Mouse (Mus musculus) lung, adult 2 months (tissue): ENCODE results near the gene Ccdc38. TPM values are rescaled to one million over a fixed set of nuclear protein-coding genes. Genes with fewer than 3 reads are reported as not detected.

Experiments used
- DNase-seq: peaks from one replicate; pipeline ENCODE4 v3.0.0; 2022
- H3K4me1 ChIP-seq: fragments of 200-500 bp; 2 replicates; pipeline ENCODE4 v1.6.1; 2011; ENCODE audit warnings: low read length; ENCODE audit not compliant: control insufficient read depth, insufficient read depth
- H3K4me3 ChIP-seq: fragments of 200-500 bp; replicated peaks from 2 replicates; pipeline ENCODE3; 2011; ENCODE audit warnings: low read depth, mild to moderate bottlenecking, control low read depth, low read length; ENCODE audit errors: extremely low read depth
- CTCF ChIP-seq: fragments of 200-500 bp; IDR thresholded peaks from 2 replicates; pipeline ENCODE4 v1.5.1; 2011; ENCODE audit warnings: mild to moderate bottlenecking, low read length, control low read depth; ENCODE audit not compliant: insufficient read depth
- POLR2A ChIP-seq: fragments of 200-500 bp; IDR thresholded peaks from 2 replicates; pipeline ENCODE4 v1.6.1; 2011; ENCODE audit warnings: low read depth, mild to moderate bottlenecking, control low read depth, low read length, borderline replicate concordance; ENCODE audit errors: extremely low read depth
- WGBS: fragments of 180-500 bp; shearing (Covaris S2); methylation state at CpG from one replicate; pipeline ENCODE4 v1.1.7; 2018; 5-methylcytosine and 5-hydroxymethylcytosine counted together
- polyA plus RNA-seq: library from polyadenylated mRNA; depleted of rRNA; stranded (reverse); fragments of >200 nt; gene quantifications from 2 replicates; pipeline ENCODE4 v1.2.3, GENCODE M21; 2012

The Ccdc38 gene
- polyA plus RNA-seq, 1 experiment: 0.04 TPM

- no peak for DNase-seq
- WGBS: 84% methylated on average over 11 of the region's 11 CpGs
- TF ChIP-seq POLR2A (no peak), CTCF (no peak)
- Histone ChIP-seq H3K4me1 (no peaks in the 10 kb centered on the region), H3K4me3 (no peak overlapping the region)
Observed at GRCm38 (mm10) chr10:93567841-93568566, 27.6 kb downstream of the Ccdc38 start.

- DNase-seq: no peak
- WGBS: 81% methylated on average over 6 of the region's 6 CpGs
- no peaks in the 10 kb centered on the region for H3K4me1 ChIP-seq
- no peak overlapping the region for H3K4me3 ChIP-seq
- TF ChIP-seq POLR2A (no peak), CTCF (no peak)
Observed at GRCm38 (mm10) chr10:93568671-93569070, 28.2 kb downstream of the Ccdc38 start.

GRCm38 (mm10) chr10:93572209-93572608 lies 31.8 kb downstream of the Ccdc38 start:
- H3K4me3 ChIP-seq: no peak overlapping the region
- H3K4me1 ChIP-seq: no peaks in the 10 kb centered on the region
- TF ChIP-seq POLR2A (no peak), CTCF (no peak)
- DNase-seq: no peak
- 67% methylated on average over 2 of the region's 2 CpGs for WGBS

- TF ChIP-seq POLR2A (no peak), CTCF (no peak)
- Histone ChIP-seq H3K4me3 (no peak overlapping the region), H3K4me1 (no peaks in the 10 kb centered on the region)
- no peak for DNase-seq
- 49% methylated on average over 4 of the region's 4 CpGs for WGBS
Observed at GRCm38 (mm10) chr10:93574966-93575365, 34.5 kb downstream of the Ccdc38 start.

- Histone ChIP-seq H3K4me3 (no peak overlapping the region), H3K4me1 (no peaks in the 10 kb centered on the region)
- DNase-seq: no peak
- TF ChIP-seq POLR2A (no peak), CTCF (no peak)
- 75% methylated on average over 8 of the region's 8 CpGs for WGBS
Observed at GRCm38 (mm10) chr10:93575960-93576359, 35.5 kb downstream of the Ccdc38 start.

GRCm38 (mm10) chr10:93577271-93577886 lies 36.9 kb downstream of the Ccdc38 start:
- TF ChIP-seq POLR2A: peak; percentile 21; the same call in 1 of the 2 replicates
- peak; percentile 69 for TF ChIP-seq CTCF
- Histone ChIP-seq H3K4me1 (no peaks in the 10 kb centered on the region), H3K4me3 (no peak overlapping the region)
- DNase-seq: peak; percentile 61
- WGBS: 60% methylated on average over 13 of the region's 13 CpGs

- TF ChIP-seq POLR2A (no peak), CTCF (no peak)
- no peak for DNase-seq
- peak overlapping the region; percentile 87 for H3K4me3 ChIP-seq
- H3K4me1 ChIP-seq: peaks cover 6% of the 10 kb centered on the region
- WGBS: under 1% methylated on average over 11 of the region's 11 CpGs
Observed at GRCm38 (mm10) chr10:93588796-93589195, 48.4 kb downstream of the Ccdc38 start.

GRCm38 (mm10) chr10:93589281-93589848 lies 48.9 kb downstream of the Ccdc38 start, which contains the start of gene Snrpf:
Snrpf (minus strand) TSS chr10:93589706.
- DNase-seq: peak; percentile 96
- Histone ChIP-seq H3K4me3 (peak within 1 kb of the TSS; percentile 87), H3K4me1 (peaks cover 6% of the 10 kb centered on the region)
- TF ChIP-seq CTCF (no peak), POLR2A (peak; percentile 43; the same call in 1 of the 2 replicates)
- under 1% methylated on average over 63 of the region's 63 CpGs for WGBS

GRCm38 (mm10) chr10:93592456-93592855 lies 52.0 kb downstream of the Ccdc38 start:
- no peak for DNase-seq
- peaks cover 6% of the 10 kb centered on the region for H3K4me1 ChIP-seq
- WGBS: 56% methylated on average over 12 of the region's 12 CpGs
- H3K4me3 ChIP-seq: no peak overlapping the region
- TF ChIP-seq CTCF: no peak
- TF ChIP-seq POLR2A: no peak
